Mouse (Mus musculus) stomach, embryonic 14.5 days (tissue): Measurements from ENCODE around the gene Cd70. TPM values are rescaled to one million over a fixed set of nuclear protein-coding genes. Genes with fewer than 3 reads are reported as not detected.

Source experiments
- ATAC-seq: fragments of 200-750 bp; cut with Nextera tagmentation; 2 replicates; pipeline ENCODE4 v1.8.0; 2017; ENCODE audit warnings: low read depth, moderate TSS enrichment; ENCODE audit not compliant: insufficient number of reproducible peaks, insufficient read depth, low FRiP score
- H3K27ac ChIP-seq: fragments of 300-500 bp; sonication (generic); 2 replicates; pipeline ENCODE4 v1.5.1; 2014; ENCODE audit warnings: mild to moderate bottlenecking, low read length, moderate library complexity, mixed read lengths
- H3K27me3 ChIP-seq: fragments of 300-500 bp; sonication (generic); 2 replicates; pipeline ENCODE4 v1.6.1; 2014; ENCODE audit warnings: low read length, control low read depth, mixed read lengths; ENCODE audit not compliant: control insufficient read depth, insufficient read depth
- H3K36me3 ChIP-seq: fragments of 300-500 bp; sonication (generic); 2 replicates; pipeline ENCODE4 v1.6.1; 2014; ENCODE audit warnings: mild to moderate bottlenecking, control low read depth, low read length, moderate library complexity, mixed read lengths; ENCODE audit not compliant: control insufficient read depth, insufficient read depth
- H3K4me1 ChIP-seq: fragments of 300-500 bp; sonication (generic); 2 replicates; pipeline ENCODE4 v1.6.1; 2014; ENCODE audit warnings: low read length, control low read depth, mixed read lengths; ENCODE audit not compliant: control insufficient read depth, insufficient read depth
- H3K4me2 ChIP-seq: fragments of 300-500 bp; sonication (generic); replicated peaks from 2 replicates; pipeline ENCODE4 v1.6.1; 2014; ENCODE audit warnings: low read depth, low read length, control low read depth
- H3K4me3 ChIP-seq: fragments of 300-500 bp; sonication (generic); 2 replicates; pipeline ENCODE4 v1.5.1; 2014; ENCODE audit warnings: low read depth, low read length, control low read depth
- H3K9ac ChIP-seq: fragments of 300-500 bp; sonication (generic); replicated peaks from 2 replicates; pipeline ENCODE4 v1.6.1; 2014; ENCODE audit warnings: low read depth, mild to moderate bottlenecking, control low read depth, low read length, moderate library complexity, mixed read lengths
- H3K9me3 ChIP-seq: fragments of 300-500 bp; sonication (generic); 2 replicates; pipeline ENCODE4 v1.6.1; 2016; ENCODE audit warnings: low read depth, low read length, control low read depth; ENCODE audit not compliant: control insufficient read depth
- WGBS: fragments of 180-500 bp; shearing (Covaris S2); extraction: QIAGEN DNeasy Blood & Tissue Kit; methylation state at CpG from one replicate; pipeline ENCODE4 v1.1.7; 2014; 5-methylcytosine and 5-hydroxymethylcytosine counted together
- polyA plus RNA-seq: library from polyadenylated mRNA; unstranded; fragments of >200 nt; fragmentation: Nextera tagmentation; extraction: Ambion mirVana; gene quantifications from 2 replicates; pipeline ENCODE4 v1.2.1, GENCODE M21; 2014

Cd70 gene
- not detected in 2 replicates for polyA plus RNA-seq

DNA sequence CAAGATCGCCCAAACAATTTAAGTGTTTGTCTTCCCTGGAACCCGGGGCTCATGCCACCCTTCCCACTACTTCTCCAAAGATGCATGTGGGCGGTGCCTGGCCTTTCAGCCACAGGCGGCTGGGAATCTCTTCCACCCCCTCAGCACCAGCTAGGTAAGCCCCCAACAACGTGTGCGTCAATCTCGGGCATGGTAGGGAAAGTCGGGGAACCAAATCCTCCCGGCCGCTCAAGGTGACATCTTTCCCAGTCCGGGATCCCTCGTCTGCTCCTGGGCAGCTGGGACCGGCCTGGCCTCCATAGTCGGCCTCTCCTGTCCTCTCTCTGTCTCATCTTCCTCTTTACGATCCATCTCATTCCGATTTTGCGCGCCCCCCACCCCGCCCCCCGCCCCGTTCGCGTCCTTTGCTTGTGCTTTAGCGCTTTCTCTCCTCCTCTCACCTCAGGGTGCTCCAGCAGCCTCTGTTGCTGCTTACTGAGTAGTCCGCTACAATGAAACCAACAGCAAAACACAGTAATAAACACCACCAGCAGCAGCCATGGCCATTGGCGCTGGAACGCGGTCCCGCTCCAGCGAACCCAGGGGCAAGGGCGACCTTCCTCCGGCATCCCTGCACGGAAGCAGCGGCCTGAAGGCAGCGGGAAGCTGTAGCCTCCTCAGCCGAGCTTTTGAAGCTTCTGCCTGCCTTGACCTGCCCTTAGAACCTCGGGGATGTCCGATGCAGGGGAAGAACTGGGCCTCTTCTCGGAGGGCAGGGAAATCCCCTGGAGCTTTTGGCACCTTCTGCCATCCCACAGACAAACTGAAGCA is at the start of gene Cd70:
TSS of gene Cd70 (minus strand) at position 784 of the 810 bp plus-strand sequence.
- Histone ChIP-seq H3K9ac (no peak within 1 kb of the TSS), H3K27me3 (peaks cover 7% of the 10 kb centered on the region; the same call in 1 of the 2 replicates), H3K36me3 (no peaks in the 10 kb centered on the region), H3K27ac (no peak within 1 kb of the TSS), H3K9me3 (no peaks in the 10 kb centered on the region), H3K4me1 (no peaks in the 10 kb centered on the region), H3K4me2 (peak within 1 kb of the TSS; percentile 39), H3K4me3 (peak within 1 kb of the TSS; percentile 25)
- ATAC-seq: no peak
- WGBS: 3% methylated on average over 39 of the region's 39 CpGs

DNA sequence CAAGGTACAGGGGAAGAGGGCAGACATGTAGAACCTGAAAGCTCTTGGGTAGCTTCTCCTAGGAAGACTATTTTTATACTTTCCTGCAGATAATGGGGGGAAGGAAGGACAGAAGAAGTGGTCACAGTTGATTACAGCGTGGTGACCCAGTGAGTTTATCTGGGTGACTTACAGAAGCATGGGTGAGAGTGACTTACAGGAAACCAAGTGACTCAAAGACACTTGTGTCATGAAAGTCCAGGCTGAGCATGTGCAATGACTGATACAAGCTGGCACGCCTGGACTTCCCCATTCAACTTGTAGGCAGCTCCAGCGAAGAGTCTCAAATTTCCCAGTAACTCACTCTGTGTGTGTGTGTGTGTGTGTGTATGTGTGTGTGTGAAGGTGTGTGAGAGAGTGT is 48.7 kb upstream of the Cd70 start:
- no peak overlapping the region for H3K9ac ChIP-seq
- no peak overlapping the region for H3K4me3 ChIP-seq
- H3K9me3 ChIP-seq: no peaks in the 10 kb centered on the region
- no peaks in the 10 kb centered on the region for H3K36me3 ChIP-seq
- H3K27ac ChIP-seq: no peak overlapping the region
- no peak overlapping the region for H3K4me2 ChIP-seq
- no peaks in the 10 kb centered on the region for H3K4me1 ChIP-seq
- 84% methylated on average over 3 of the region's 3 CpGs for WGBS
- no peaks in the 10 kb centered on the region for H3K27me3 ChIP-seq
- no peak for ATAC-seq

DNA sequence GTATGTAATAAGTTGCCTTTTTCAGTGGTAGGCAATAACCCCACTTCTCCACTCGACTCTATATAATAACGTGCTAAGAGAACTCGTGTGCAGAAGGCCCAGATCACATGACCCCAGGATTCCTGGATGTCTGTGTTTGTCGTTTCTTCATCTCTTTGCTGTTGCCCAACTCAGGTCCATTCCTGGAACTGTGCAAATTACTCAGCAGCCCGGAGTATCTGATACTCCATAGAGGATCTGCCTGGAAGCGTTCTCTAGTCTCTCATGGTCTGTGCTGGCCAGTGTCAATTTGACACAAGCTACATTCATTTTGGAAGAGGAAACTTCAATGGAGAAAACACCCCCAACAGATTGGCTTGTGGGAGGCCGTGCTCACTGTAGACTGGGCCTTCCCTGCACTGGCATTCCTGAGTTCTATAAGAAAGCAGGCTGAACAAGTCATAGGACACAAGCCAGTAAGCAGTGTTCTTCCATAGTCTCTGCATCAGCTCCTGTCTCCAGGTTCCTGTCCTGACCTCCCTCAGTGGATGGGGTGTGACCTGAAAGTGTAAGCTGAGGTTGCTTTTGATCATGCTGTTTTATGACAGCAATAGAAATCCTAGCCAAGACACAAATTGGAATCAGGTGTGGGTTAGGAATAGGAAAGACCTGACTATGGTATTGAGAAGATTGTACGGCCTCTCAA is 45.9 kb upstream of the Cd70 start:
- Histone ChIP-seq H3K27me3 (no peaks in the 10 kb centered on the region), H3K9ac (no peak overlapping the region), H3K9me3 (no peaks in the 10 kb centered on the region), H3K4me1 (no peaks in the 10 kb centered on the region), H3K36me3 (no peaks in the 10 kb centered on the region), H3K4me2 (no peak overlapping the region), H3K4me3 (no peak overlapping the region), H3K27ac (no peak overlapping the region)
- no peak for ATAC-seq
- whole genome bisulfite sequencing: 77% methylated on average over 8 of the region's 8 CpGs

DNA sequence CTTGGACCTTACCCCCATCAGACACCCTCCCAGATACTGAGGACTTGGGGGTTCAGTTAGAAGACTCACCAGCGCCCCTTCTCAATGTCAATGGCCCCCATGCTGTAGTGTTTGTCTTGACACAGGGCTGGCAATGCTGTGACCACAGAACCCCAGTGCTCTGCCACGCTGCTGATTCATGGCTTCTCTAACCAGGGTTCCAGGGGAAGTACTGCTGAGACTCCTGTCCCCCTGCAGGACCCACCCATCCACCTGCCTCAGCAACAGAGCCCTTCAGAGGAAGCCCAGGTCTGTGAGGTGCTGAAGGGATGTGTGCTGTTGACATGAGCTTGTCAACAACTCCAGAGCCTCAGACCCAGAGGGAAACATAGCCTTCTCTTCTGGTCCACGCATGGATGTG is 45.2 kb upstream of the Cd70 start:
- 81% methylated on average over 3 of the region's 3 CpGs for WGBS

DNA sequence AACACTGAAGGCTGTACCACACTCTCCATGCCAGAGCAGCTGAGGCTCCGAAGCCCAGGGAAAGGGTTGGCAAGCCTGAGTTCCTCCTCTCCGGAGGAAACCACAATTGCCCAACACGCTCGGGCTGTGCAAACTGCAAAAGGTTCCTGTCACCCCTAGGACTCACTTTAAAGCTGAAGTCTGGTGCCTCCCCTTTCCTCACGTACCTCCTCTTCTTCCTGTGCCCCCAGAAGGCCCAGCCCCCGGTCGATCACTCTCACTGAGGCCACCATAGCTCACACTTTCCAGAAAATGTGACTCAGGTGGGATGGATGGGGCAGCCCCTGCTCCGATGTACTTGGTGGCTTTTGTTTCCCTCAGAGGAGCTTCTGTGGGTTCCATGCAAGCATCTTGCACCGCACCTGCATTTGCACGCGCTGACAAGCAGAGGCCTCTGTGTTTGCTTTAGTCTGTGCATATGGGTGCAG is 44.5 kb upstream of the Cd70 start, which contains the start of gene Tnfsf14:
TSS of gene Tnfsf14 (minus strand) at position 137 of the 467 bp plus-strand sequence.
- H3K4me2 ChIP-seq: no peak within 1 kb of the TSS
- no peak for ATAC-seq
- H3K27ac ChIP-seq: no peak within 1 kb of the TSS
- H3K27me3 ChIP-seq: no peaks in the 10 kb centered on the region
- H3K4me3 ChIP-seq: no peak within 1 kb of the TSS
- no peaks in the 10 kb centered on the region for H3K36me3 ChIP-seq
- H3K9ac ChIP-seq: no peak within 1 kb of the TSS
- 71% methylated on average over 11 of the region's 11 CpGs for WGBS
- H3K9me3 ChIP-seq: no peaks in the 10 kb centered on the region
- H3K4me1 ChIP-seq: no peaks in the 10 kb centered on the region

More for the DNA sequence above, 45.2 kb upstream of the Cd70 start:
- no peaks in the 10 kb centered on the region for H3K36me3 ChIP-seq
- H3K4me2 ChIP-seq: no peak overlapping the region
- H3K4me1 ChIP-seq: no peaks in the 10 kb centered on the region
- no peak overlapping the region for H3K9ac ChIP-seq
- no peaks in the 10 kb centered on the region for H3K9me3 ChIP-seq
- no peak for ATAC-seq
- H3K27me3 ChIP-seq: no peaks in the 10 kb centered on the region
- no peak overlapping the region for H3K4me3 ChIP-seq
- H3K27ac ChIP-seq: no peak overlapping the region

DNA sequence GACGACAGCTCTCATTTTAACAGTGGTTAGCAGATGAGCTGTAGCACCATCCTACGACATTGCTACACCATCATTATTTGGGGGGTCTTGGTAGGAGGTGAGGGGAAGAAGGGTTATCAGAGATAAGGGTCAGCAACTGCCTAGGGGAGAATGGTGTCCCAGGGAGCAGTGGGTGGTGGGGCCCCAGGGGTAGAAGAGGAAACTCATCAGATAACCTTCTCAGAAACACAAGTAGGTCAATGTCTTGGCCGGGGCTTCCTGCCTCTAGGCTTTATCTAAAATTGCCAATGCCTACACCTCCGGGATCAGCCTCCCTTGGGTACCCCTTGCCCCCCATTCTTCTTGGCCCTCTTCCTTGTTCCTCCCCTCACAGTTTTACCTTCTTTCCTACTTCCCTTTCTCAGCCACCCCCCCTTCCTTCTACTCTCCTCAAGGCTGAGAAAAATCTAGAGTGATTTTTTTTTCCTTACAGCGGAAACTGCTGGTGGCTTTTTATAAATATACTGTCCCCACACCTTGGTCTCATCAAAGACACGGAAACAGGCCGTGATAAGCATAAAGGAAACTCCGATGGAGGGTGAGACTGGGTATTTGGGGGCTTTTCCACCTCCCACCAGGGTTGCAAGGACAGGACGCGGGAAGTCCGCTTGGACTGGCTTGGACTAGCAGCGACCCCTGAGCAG is 39.1 kb upstream of the Cd70 start:
- no peaks in the 10 kb centered on the region for H3K27me3 ChIP-seq
- no peak overlapping the region for H3K27ac ChIP-seq
- H3K9ac ChIP-seq: no peak overlapping the region
- no peak overlapping the region for H3K4me2 ChIP-seq
- ATAC-seq: no peak
- 76% methylated on average over 12 of the region's 12 CpGs for WGBS
- no peaks in the 10 kb centered on the region for H3K9me3 ChIP-seq
- no peaks in the 10 kb centered on the region for H3K36me3 ChIP-seq
- H3K4me1 ChIP-seq: no peaks in the 10 kb centered on the region
- no peak overlapping the region for H3K4me3 ChIP-seq

DNA sequence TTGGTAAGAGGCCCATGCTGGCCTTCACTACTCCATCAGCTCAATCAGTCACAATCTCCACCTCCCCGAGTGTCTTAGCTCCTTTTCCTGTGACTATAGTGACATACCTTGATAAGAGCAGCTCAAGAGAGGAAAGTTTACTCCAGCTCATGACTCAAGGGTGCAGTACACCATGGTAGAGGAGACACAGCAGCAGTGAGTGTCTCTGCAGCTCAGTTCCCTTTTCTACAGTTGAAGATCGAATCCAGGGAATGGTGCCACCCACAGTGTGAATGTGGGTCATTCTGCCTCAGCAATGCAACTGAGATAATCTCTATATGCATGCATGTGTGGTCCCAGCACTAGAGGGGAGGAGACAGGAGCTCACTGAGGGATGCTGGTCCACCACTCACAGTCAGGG is 36.1 kb upstream of the Cd70 start:
- H3K27ac ChIP-seq: no peak overlapping the region
- WGBS: 64% methylated on average over 2 of the region's 2 CpGs
- ATAC-seq: no peak

DNA sequence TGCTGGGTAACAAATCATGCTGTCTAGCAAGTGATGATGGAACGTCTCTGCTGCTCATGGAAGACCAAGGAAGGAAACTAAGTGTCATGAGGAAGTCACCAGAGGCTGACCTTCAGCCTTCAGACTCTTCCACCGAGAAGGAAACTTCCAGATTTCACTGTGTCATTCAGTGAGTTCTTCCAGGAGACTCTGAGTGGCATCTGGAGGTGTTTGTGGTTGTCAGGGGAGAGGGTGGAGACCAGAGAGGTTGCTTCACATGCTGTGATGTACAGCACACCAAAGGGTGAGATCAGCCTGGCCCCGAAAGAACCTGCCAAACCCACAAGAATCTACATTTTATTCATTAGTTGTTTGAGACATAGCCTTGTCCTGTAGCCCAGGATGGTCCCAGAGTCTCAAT is 33.3 kb upstream of the Cd70 start:
- Histone ChIP-seq H3K9me3 (no peaks in the 10 kb centered on the region), H3K4me3 (no peak overlapping the region), H3K27me3 (no peaks in the 10 kb centered on the region), H3K4me2 (no peak overlapping the region), H3K9ac (no peak overlapping the region), H3K4me1 (no peaks in the 10 kb centered on the region), H3K36me3 (no peaks in the 10 kb centered on the region), H3K27ac (no peak overlapping the region)
- ATAC-seq: no peak
- WGBS: 60% methylated on average over 3 of the region's 3 CpGs

More for the DNA sequence above, 36.1 kb upstream of the Cd70 start:
- H3K4me1 ChIP-seq: no peaks in the 10 kb centered on the region
- H3K9ac ChIP-seq: no peak overlapping the region
- no peaks in the 10 kb centered on the region for H3K36me3 ChIP-seq
- H3K9me3 ChIP-seq: no peaks in the 10 kb centered on the region
- no peaks in the 10 kb centered on the region for H3K27me3 ChIP-seq
- no peak overlapping the region for H3K4me2 ChIP-seq
- H3K4me3 ChIP-seq: no peak overlapping the region
